Mouse (Mus musculus) embryonic facial prominence, embryonic 15.5 days (tissue): ENCODE measurements around the gene Gatad2b. TPM values are rescaled to one million over a fixed set of nuclear protein-coding genes. Genes with fewer than 3 reads are reported as not detected.
"Not testable (repeated sequence)": the region's sequence is repeated elsewhere in the genome, so short reads cannot be mapped to it uniquely, and the experiment has no call there.

Experiments used
- ATAC-seq: fragments of 200-750 bp; cut with Nextera tagmentation; 2 replicates; pipeline ENCODE4 v1.8.0; 2017; ENCODE audit warnings: low read depth, moderate TSS enrichment; ENCODE audit not compliant: insufficient number of reproducible peaks, low FRiP score, low TSS enrichment
- H3K27ac ChIP-seq: fragments of 300-500 bp; sonication (generic); replicated peaks from 2 replicates; pipeline ENCODE4 v1.5.1; 2015; ENCODE audit warnings: mild to moderate bottlenecking, inconsistent platforms
- H3K27me3 ChIP-seq: fragments of 300-500 bp; sonication (generic); 2 replicates; pipeline ENCODE4 v1.6.1; 2015; ENCODE audit warnings: inconsistent platforms
- H3K36me3 ChIP-seq: fragments of 300-500 bp; sonication (generic); 2 replicates; pipeline ENCODE4 v1.6.1; 2015; ENCODE audit warnings: mild to moderate bottlenecking, inconsistent platforms
- H3K4me1 ChIP-seq: fragments of 300-500 bp; sonication (generic); 2 replicates; pipeline ENCODE4 v1.6.1; 2015; ENCODE audit warnings: inconsistent platforms
- H3K4me2 ChIP-seq: fragments of 300-500 bp; sonication (generic); replicated peaks from 2 replicates; pipeline ENCODE4 v1.6.1; 2015; ENCODE audit warnings: mild to moderate bottlenecking, inconsistent platforms
- H3K4me3 ChIP-seq: fragments of 300-500 bp; sonication (generic); replicated peaks from 2 replicates; pipeline ENCODE4 v1.5.1; 2015; ENCODE audit warnings: mild to moderate bottlenecking, inconsistent platforms
- H3K9ac ChIP-seq: fragments of 300-500 bp; sonication (generic); 2 replicates; pipeline ENCODE4 v1.6.1; 2015; ENCODE audit warnings: inconsistent platforms
- H3K9me3 ChIP-seq: fragments of 300-500 bp; sonication (generic); replicated peaks from 2 replicates; pipeline ENCODE4 v1.6.1; 2016; ENCODE audit warnings: inconsistent platforms
- WGBS: fragments of 180-500 bp; shearing (Covaris S2); methylation state at CpG from one replicate; pipeline ENCODE4 v1.1.7; 2015; 5-methylcytosine and 5-hydroxymethylcytosine counted together
- polyA plus RNA-seq: library from polyadenylated mRNA; unstranded; fragments of >200 nt; fragmentation: Nextera tagmentation; extraction: Ambion mirVana; gene quantifications from 2 replicates; pipeline ENCODE4 v1.2.1, GENCODE M21; 2015

The Gatad2b gene
- 15.2 and 16.8 TPM in 2 replicates for polyA plus RNA-seq

DNA sequence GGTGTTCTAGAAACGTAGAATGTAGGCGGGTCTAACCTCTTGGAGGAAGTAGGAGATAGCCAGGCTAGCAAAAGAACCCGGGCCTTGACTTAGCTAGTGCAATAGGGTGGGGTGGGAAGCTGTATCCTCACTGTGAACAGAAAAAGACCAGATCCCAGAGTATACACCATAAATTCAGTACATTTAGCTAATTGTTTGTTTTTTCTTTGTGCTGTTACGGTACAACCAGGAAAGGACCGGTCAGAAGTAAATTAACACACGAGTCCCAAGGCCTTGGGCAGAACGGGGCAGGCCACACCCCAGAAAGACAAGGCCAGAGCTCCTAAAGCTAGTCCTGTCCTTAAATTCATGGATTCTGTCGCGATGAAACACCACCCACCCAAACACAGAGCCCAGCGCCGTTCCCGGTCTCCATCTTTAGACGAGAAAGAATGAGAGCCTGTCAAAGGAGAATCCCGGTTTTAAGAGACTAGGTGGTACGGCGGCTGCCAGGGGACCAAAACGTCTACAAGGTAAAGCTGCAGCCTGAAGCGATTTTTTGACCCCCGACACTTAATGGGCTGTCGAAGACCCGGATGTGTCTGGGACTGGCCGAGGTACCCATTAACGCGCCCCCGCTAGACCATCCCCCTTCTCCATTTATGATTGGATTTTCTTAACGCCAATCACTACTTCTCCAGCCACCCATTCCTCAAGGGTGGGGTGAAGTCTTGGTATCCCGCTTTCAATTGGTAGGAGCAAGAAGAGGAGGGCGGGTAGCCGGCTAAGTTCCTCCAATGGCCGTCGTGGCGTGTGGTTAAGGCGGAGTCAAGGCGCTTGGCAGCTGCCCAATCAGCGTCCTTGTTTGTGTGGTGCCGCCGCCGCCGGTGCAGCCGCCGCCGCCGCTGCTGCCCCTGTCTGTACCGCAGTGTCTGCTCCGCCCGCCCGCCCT, at the start of gene Gatad2b:
TSS of gene Gatad2b (plus strand) at position 834 of the 931 bp plus-strand sequence.
- peak within 1 kb of the TSS; percentile 97 for H3K27ac ChIP-seq
- H3K4me1 ChIP-seq: peaks cover 14% of the 10 kb centered on the region
- no peaks in the 10 kb centered on the region for H3K9me3 ChIP-seq
- H3K27me3 ChIP-seq: no peaks in the 10 kb centered on the region
- H3K4me2 ChIP-seq: peak within 1 kb of the TSS; percentile 76
- under 1% methylated on average over 47 of the region's 47 CpGs for WGBS
- ATAC-seq: peak; percentile 100
- H3K9ac ChIP-seq: peak within 1 kb of the TSS; percentile 71
- peak within 1 kb of the TSS; percentile 76 for H3K4me3 ChIP-seq
- H3K36me3 ChIP-seq: no peaks in the 10 kb centered on the region

DNA sequence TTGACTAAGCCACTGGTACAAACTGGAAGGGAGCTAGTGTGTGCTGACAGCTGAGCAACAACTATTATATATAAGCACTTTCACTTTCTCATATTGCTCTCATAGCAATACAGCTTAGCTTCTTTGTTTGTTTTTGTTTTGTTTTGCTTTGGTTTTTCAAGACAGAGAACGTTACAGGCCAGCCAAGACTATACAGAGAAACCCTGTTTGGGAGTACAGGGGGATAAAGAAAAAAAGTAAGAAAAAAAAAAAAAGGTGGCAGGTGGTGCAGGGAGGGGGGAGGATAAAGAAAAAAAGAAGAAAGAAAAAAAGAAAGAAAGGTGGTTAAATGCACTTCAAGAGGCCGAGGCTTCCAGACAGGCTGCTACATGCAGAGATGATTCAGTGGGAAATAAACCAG, 47.6 kb upstream of the Gatad2b start:
- H3K27ac ChIP-seq: peak overlapping the region; percentile 25; the same call in 1 of the 2 replicates
- H3K27me3 ChIP-seq: no peaks in the 10 kb centered on the region
- H3K4me1 ChIP-seq: peaks cover 30% of the 10 kb centered on the region
- no peak overlapping the region for H3K4me2 ChIP-seq
- WGBS: 46% methylated on average over 2 of the region's 2 CpGs
- no peak overlapping the region for H3K4me3 ChIP-seq
- 0 out of 2 replicates have a peak, but pooled peaks cover 5% of the 10 kb centered on the region for H3K36me3 ChIP-seq
- no peak overlapping the region for H3K9ac ChIP-seq
- no peak for ATAC-seq
- H3K9me3 ChIP-seq: no peaks in the 10 kb centered on the region

DNA sequence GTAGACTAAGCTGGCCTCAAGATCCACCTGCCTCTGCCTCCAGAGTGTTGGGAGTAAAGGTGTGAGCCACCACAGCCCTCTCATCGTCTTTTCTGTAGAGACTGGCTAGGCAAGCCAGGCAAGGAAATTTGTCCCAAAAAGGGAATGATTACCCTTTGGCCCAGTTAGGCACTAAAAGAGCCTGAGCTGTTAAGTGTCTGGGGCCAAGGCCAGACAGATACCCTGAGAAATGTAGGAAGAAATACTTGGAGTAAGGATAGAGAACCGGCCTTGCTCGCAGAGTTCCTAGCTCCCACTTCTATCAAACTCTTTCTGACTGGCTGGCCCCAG, 45.4 kb upstream of the Gatad2b start:
- ATAC-seq: peak; percentile 7; the same call in 1 of the 2 replicates
- peak overlapping the region; percentile 84 for H3K4me2 ChIP-seq

DNA sequence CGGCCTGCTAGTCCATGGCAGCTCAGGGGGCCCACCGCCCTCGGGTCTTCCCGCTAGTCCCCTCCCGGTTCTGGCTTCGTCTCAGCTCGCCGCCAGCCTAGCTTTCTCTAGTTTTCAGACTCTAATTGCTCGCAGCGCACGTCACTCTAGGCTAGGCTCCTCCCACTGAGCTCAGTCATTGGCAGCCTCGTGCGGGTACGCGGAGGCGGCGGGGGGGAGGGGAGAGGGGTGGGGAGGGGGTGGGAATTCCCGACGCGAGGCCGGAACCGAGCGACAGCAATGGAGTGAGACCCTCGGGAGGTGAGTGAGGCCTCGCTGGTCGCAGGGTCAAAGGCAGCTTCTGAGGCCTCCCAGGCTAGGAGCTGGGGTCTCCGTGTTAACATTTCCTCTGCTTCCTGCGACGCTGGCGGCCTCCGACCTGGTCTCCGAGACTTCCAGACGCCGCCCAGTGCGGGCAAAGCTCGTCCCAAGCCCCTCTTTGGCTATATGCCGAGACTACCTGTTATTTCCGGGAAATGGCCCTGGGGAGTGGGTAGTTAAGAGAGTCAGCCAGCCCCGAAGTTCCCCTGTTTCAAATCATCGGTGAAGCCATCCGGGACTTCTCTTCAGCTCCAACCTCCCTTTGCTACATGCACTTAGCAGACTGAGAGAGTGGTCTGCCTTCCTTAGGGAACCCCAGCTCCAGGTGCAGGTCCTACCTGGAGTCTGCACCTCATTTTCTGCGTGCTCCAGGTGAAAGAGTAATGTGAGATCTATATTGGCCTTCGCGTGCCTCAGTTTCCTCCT, 44.8 kb upstream of the Gatad2b start, which contains the start of gene Slc39a1:
TSS of gene Slc39a1 (plus strand) at position 213 of the 786 bp plus-strand sequence.
- Histone ChIP-seq H3K36me3 (peaks cover 19% of the 10 kb centered on the region), H3K9me3 (no peaks in the 10 kb centered on the region), H3K4me3 (peak within 1 kb of the TSS; percentile 78), H3K4me2 (peak within 1 kb of the TSS; percentile 84), H3K27me3 (no peaks in the 10 kb centered on the region), H3K27ac (peak within 1 kb of the TSS; percentile 93), H3K4me1 (peaks cover 28% of the 10 kb centered on the region), H3K9ac (peak within 1 kb of the TSS; percentile 88)
- peak; percentile 94 for ATAC-seq
- under 1% methylated on average over 44 of the region's 44 CpGs for WGBS

More for the DNA sequence above, 45.4 kb upstream of the Gatad2b start:
- H3K36me3 ChIP-seq: peaks cover 19% of the 10 kb centered on the region
- H3K27ac ChIP-seq: peak overlapping the region; percentile 93
- H3K27me3 ChIP-seq: no peaks in the 10 kb centered on the region
- H3K9ac ChIP-seq: peak overlapping the region; percentile 28; the same call in 1 of the 2 replicates
- H3K4me1 ChIP-seq: peaks cover 33% of the 10 kb centered on the region
- H3K9me3 ChIP-seq: no peaks in the 10 kb centered on the region
- H3K4me3 ChIP-seq: peak overlapping the region; percentile 78
- WGBS: 2% methylated on average over 3 of the region's 3 CpGs

DNA sequence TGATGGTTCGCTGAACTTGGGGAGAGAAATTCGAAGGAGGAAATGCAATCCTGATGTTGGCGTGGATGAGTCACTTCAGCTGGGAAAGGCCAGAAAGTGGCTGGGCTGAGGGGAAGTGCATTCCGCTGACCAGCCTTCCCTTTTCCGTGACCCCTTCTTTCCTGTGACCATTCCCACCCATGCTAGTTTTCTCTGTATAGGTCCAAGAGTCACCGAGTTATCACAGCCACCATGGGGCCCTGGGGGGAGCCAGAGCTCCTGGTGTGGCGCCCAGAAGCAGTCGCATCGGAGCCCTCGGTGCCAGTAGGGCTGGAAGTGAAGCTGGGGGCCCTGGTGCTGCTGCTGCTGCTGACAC, 44.3 kb upstream of the Gatad2b start:
- 4% methylated on average over 10 of the region's 10 CpGs for WGBS
- peaks cover 19% of the 10 kb centered on the region for H3K36me3 ChIP-seq
- ATAC-seq: no peak
- H3K4me2 ChIP-seq: peak overlapping the region; percentile 84
- H3K9me3 ChIP-seq: no peaks in the 10 kb centered on the region
- H3K4me1 ChIP-seq: peaks cover 22% of the 10 kb centered on the region
- peak overlapping the region; percentile 88 for H3K9ac ChIP-seq
- H3K4me3 ChIP-seq: peak overlapping the region; percentile 78
- peak overlapping the region; percentile 93 for H3K27ac ChIP-seq
- H3K27me3 ChIP-seq: no peaks in the 10 kb centered on the region

DNA sequence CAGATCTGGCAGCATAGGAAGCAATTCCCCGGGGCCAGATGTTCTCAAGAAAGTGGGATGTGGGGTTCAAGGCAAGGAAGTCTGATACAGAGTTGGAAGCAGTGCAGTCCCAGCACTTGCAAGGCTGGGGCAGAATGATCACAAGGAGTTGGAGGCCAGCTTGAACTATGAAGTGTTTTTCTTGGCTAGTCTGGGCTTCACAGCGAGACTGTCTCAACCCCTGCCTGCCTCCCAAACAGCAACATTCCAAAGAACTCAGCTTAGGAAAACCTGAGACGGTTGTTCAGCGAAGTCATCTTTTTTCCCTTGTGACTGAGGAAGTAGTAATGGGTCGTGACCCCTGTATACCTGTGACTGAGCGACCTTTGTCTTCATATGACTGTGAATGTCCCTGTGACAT, 42.2 kb upstream of the Gatad2b start:
- WGBS: 80% methylated on average over 6 of the region's 6 CpGs
- Histone ChIP-seq H3K27ac (no peak overlapping the region), H3K4me1 (peaks cover 28% of the 10 kb centered on the region), H3K36me3 (peaks cover 19% of the 10 kb centered on the region), H3K9ac (no peak overlapping the region), H3K27me3 (no peaks in the 10 kb centered on the region), H3K9me3 (no peaks in the 10 kb centered on the region), H3K4me3 (no peak overlapping the region), H3K4me2 (no peak overlapping the region)
- no peak for ATAC-seq

DNA sequence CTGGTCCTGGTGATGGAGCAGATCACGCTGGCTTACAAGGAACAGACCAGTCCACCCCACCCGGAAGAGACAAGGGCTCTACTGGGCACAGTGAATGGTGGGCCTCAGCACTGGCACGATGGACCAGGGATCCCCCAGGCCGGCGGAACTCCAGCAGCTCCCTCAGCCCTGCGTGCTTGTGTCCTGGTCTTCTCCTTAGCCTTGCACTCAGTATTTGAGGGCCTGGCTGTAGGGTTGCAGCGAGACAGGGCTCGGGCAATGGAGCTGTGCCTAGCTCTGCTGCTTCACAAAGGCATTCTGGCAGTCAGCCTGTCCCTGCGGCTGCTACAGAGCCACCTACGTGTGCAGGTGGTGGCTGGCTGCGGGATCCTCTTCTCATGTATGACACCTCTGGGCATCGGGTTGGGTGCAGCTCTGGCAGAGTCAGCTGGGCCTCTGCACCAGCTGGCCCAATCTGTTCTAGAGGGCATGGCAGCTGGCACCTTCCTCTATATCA, 41.2 kb upstream of the Gatad2b start:
- not testable (repeated sequence) for ATAC-seq, H3K27me3 ChIP-seq, H3K9me3 ChIP-seq, H3K9ac ChIP-seq, H3K27ac ChIP-seq, H3K4me3 ChIP-seq, H3K4me2 ChIP-seq
- Histone ChIP-seq H3K4me1 (peaks cover 26% of the 10 kb centered on the region), H3K36me3 (peaks cover 19% of the 10 kb centered on the region)
- WGBS: 91% methylated on average over 11 of the region's 12 CpGs

DNA sequence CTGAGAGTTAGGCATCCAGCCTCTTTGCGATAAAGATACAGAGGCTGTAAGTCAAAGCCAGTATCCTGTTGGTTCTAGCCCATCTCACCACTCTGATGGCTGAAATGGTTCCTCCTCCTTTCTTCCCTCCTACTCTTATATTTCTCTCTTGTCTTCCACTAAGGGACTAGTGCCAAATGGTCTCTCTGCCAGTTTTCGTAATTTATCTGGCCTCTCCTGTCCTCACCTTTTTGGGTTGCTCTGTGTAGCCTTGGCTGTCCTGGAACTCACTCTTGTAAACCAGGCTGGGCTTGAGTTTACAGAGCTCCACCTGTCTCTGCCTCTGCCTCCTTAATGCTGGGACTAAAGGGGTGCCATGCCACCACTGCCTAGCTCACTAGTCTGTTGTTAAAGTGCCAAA, 40.3 kb upstream of the Gatad2b start:
- H3K27ac ChIP-seq, H3K27me3 ChIP-seq, H3K4me3 ChIP-seq, H3K9me3 ChIP-seq, H3K4me2 ChIP-seq, ATAC-seq, H3K9ac ChIP-seq: not testable (repeated sequence)
- Histone ChIP-seq H3K4me1 (peaks cover 23% of the 10 kb centered on the region), H3K36me3 (peaks cover 26% of the 10 kb centered on the region)
- 92% methylated on average over 2 of the region's 2 CpGs for WGBS

DNA sequence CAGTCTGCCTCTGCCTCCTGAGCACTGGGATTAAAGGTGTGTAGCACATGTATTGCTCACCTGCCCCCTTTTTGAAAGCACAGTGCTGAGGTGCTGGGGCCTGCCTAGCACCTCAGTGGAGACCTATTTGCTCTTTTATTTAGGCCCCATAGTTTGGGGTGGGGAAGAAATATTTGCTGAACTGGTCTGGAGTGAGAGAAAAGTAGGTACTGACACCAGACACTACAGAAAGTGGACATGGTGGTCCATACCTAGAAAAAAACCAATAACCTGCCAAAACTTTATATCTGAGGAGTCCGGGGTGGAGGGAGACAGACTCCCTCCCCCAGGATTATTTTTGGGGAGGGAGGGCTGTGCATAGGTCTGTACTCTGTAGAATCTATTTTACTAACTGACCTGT, 39.8 kb upstream of the Gatad2b start:
- WGBS: 67% methylated on average over 1 of the region's 1 CpGs
- not testable (repeated sequence) for H3K4me2 ChIP-seq, ATAC-seq

DNA sequence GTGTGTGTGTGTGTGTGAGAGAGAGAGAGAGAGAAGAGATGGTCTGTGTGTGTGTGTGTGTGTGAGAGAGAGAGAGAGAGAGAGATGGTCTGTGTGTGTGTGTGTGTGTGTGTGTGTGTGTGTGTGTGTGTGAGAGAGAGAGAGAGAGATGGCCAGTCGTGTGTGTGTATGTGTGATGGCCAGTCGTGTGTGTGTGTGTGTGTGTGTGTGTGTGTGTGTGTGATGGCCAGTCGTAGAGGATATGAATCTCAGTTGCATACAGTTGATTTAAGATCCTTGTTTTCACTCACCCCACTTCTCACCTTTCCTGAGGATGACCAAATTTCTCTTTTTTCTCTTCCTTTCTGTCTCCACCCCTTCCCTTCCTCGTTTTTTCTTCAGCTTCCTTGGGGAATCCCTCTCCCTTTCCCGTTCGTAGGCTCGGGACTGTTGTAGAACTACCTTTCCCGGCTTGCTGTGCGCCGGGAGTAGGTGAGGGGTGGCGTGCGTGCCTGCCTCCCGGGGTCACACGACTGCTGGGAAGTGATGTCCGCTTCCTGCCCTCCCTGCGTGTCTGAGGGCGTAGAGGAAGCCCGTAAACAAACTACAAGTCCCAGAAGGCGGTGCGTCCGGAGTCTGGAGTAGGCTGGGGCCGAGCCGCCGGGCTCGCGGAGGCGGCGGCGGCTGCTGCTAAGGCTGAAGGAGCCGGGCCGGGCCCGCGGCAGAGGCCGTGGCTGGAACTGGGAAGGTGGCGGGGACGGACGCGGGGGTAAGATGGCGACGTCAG, 39.1 kb upstream of the Gatad2b start, which contains the start of gene Crtc2:
TSS of gene Crtc2 (plus strand) at position 511 of the 766 bp plus-strand sequence.
- no peaks in the 10 kb centered on the region for H3K9me3 ChIP-seq
- ATAC-seq: peak; percentile 97
- WGBS: under 1% methylated on average over 40 of the region's 40 CpGs

More for the DNA sequence above, 39.8 kb upstream of the Gatad2b start:
- Histone ChIP-seq H3K4me1 (peaks cover 23% of the 10 kb centered on the region), H3K36me3 (peaks cover 31% of the 10 kb centered on the region)
- H3K4me3 ChIP-seq, H3K9ac ChIP-seq, H3K27me3 ChIP-seq, H3K9me3 ChIP-seq, H3K27ac ChIP-seq: not testable (repeated sequence)

More for the DNA sequence above, 39.1 kb upstream of the Gatad2b start, which contains the start of gene Crtc2:
- H3K4me2 ChIP-seq: peak within 1 kb of the TSS; percentile 76
- H3K27me3 ChIP-seq: no peaks in the 10 kb centered on the region
- H3K36me3 ChIP-seq: peaks cover 38% of the 10 kb centered on the region
- peak within 1 kb of the TSS; percentile 95 for H3K4me3 ChIP-seq
- peaks cover 23% of the 10 kb centered on the region for H3K4me1 ChIP-seq
- peak within 1 kb of the TSS; percentile 85 for H3K27ac ChIP-seq
- H3K9ac ChIP-seq: peak within 1 kb of the TSS; percentile 82
